Mouse (Mus musculus) liver, embryonic 12.5 days (tissue): ENCODE measurements around the gene Znrf1. TPM values are rescaled to one million over a fixed set of nuclear protein-coding genes. Genes with fewer than 3 reads are reported as not detected.

Source experiments
- ATAC-seq: fragments of 200-750 bp; cut with Nextera tagmentation; 2 replicates; pipeline ENCODE4 v1.8.0; 2017; ENCODE audit warnings: moderate number of reproducible peaks, mild to moderate bottlenecking, moderate library complexity
- H3K27ac ChIP-seq: fragments of 300-500 bp; sonication (generic); 2 replicates; pipeline ENCODE4 v1.5.1; 2016; ENCODE audit warnings: mild to moderate bottlenecking
- H3K27me3 ChIP-seq: fragments of 300-500 bp; sonication (generic); replicated peaks from 2 replicates; pipeline ENCODE4 v1.6.1; 2016; ENCODE audit warnings: mild to moderate bottlenecking, moderate library complexity
- H3K36me3 ChIP-seq: fragments of 300-500 bp; sonication (generic); 2 replicates; pipeline ENCODE4 v1.6.1; 2016; ENCODE audit warnings: mild to moderate bottlenecking, moderate library complexity
- H3K4me1 ChIP-seq: fragments of 300-500 bp; sonication (generic); 2 replicates; pipeline ENCODE4 v1.6.1; 2016
- H3K4me2 ChIP-seq: fragments of 300-500 bp; sonication (generic); 2 replicates; pipeline ENCODE4 v1.6.1; 2016; ENCODE audit warnings: mild to moderate bottlenecking, moderate library complexity
- H3K4me3 ChIP-seq: fragments of 300-500 bp; sonication (generic); 2 replicates; pipeline ENCODE4 v1.5.1; 2016; ENCODE audit warnings: mild to moderate bottlenecking, moderate library complexity
- H3K9ac ChIP-seq: fragments of 300-500 bp; sonication (generic); 2 replicates; pipeline ENCODE4 v1.6.1; 2016; ENCODE audit warnings: mild to moderate bottlenecking, moderate library complexity
- H3K9me3 ChIP-seq: fragments of 300-500 bp; sonication (generic); replicated peaks from 2 replicates; pipeline ENCODE4 v1.6.1; 2016; ENCODE audit warnings: mild to moderate bottlenecking, moderate library complexity
- WGBS: fragments of 180-500 bp; shearing (Covaris S2); methylation state at CpG from one replicate; pipeline ENCODE4 v1.1.7; 2016; ENCODE audit not compliant: insufficient replicate concordance; 5-methylcytosine and 5-hydroxymethylcytosine counted together
- polyA plus RNA-seq: library from polyadenylated mRNA; unstranded; fragments of >200 nt; fragmentation: Nextera tagmentation; extraction: Ambion mirVana; gene quantifications from 2 replicates; pipeline ENCODE4 v1.2.1, GENCODE M21; 2016

The Znrf1 gene
- polyA plus RNA-seq, 1 experiment from 2014 or later = 18.3 TPM

DNA sequence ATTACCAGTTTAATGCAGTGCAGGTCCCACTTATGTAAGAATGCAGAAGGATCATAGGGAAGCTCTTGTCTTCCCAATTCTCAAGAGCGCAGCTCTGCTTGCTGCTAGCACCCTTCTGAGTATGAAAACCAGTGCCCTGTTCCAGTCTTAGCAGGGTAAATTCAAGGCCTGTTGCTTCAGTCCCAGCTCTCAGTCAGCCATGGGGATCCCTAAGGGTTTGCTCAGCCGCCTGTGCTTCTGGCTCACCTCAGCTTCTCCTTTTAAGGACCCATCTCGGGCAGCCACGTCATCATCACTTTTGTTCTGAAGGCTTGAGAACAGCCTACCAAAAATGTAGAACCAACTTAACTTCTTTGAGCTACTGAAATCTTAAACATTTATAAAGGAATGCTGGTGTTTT, 25.9 kb downstream of the Znrf1 start:
- peaks cover 72% of the 10 kb centered on the region for H3K4me1 ChIP-seq
- no peak overlapping the region for H3K9ac ChIP-seq
- 68% methylated on average over 4 of the region's 4 CpGs for WGBS
- H3K27ac ChIP-seq = 0 out of 2 replicates have a peak overlapping the region, but pooled peaks have one; percentile 20
- ATAC-seq = no peak
- H3K9me3 ChIP-seq = no peaks in the 10 kb centered on the region
- no peak overlapping the region for H3K4me3 ChIP-seq
- no peaks in the 10 kb centered on the region for H3K36me3 ChIP-seq
- no peaks in the 10 kb centered on the region for H3K27me3 ChIP-seq
- no peak overlapping the region for H3K4me2 ChIP-seq

DNA sequence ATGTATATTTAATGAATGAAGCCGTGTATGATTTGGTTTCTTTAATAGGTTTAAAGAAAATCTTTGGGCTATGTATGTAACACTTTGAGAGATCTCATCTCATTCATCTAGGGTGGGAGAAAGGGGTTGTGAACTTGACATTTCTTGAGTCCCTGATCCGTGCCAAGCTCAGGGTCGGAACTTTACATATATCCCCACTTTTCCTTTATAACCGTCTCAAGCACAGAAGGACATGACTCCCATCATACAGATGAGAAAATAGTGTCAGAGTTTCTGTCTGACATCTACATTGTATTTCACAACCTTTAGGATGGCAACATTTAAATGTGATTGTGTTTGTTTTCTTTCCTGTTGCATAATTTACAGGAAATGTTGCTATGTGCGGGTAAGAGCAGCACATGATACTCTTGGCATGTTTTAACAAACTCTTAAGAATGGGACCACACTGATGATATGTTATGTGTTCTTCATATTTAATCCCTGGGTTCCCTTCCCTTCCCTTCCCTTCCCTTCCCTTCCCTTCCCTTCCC, 26.4 kb downstream of the Znrf1 start:
- no peak overlapping the region for H3K4me2 ChIP-seq
- no peak for ATAC-seq

DNA sequence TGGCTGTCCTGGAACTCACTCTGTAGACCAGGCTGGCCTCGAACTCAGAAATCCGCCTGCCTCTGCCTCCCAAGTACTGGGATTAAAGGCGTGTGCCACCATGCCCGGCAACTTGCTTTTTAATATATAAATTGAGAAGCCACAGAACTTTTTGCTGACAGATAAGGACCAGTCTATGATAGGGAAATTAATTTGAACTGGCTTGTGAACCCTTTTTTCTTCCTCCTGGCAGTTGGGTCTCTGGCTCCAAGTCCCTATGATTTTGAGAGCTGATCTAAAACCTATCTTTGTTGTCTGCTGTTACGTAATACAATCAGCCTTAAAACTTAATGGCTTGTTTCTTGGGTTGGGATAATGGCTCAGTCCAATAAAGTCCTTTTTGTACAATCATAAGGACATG, 27.2 kb downstream of the Znrf1 start:
- H3K27me3 ChIP-seq = no peaks in the 10 kb centered on the region
- peaks cover 81% of the 10 kb centered on the region for H3K4me1 ChIP-seq
- H3K27ac ChIP-seq = no peak overlapping the region
- ATAC-seq = no peak
- H3K9ac ChIP-seq = no peak overlapping the region
- H3K9me3 ChIP-seq = no peaks in the 10 kb centered on the region
- no peak overlapping the region for H3K4me2 ChIP-seq
- no peak overlapping the region for H3K4me3 ChIP-seq
- 60% methylated on average over 5 of the region's 5 CpGs for WGBS
- no peaks in the 10 kb centered on the region for H3K36me3 ChIP-seq

More for the DNA sequence above, 26.4 kb downstream of the Znrf1 start:
- H3K27me3 ChIP-seq = no peaks in the 10 kb centered on the region
- WGBS = 76% methylated on average over 5 of the region's 5 CpGs
- no peaks in the 10 kb centered on the region for H3K9me3 ChIP-seq
- no peak overlapping the region for H3K9ac ChIP-seq
- no peak overlapping the region for H3K27ac ChIP-seq
- H3K4me3 ChIP-seq = no peak overlapping the region
- H3K4me1 ChIP-seq = peaks cover 73% of the 10 kb centered on the region
- H3K36me3 ChIP-seq = no peaks in the 10 kb centered on the region

DNA sequence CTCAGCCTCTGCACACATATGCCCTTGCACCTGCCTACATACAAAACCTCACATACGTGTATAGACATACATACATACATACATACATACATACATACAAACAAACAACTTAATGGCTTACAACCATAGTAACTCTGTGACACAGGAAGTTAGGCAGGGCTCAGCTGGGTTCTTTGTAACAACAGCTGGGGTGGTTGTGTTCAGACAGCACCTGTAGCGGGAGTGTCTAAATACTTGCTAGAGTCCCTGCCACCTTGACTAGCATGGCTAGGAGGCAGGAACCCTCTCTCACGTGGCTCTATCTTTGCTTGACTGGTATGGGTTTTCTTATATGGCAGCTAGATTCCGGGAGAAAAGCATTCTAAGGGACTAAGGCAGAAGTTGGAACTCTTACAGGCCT, 27.8 kb downstream of the Znrf1 start:
- Histone ChIP-seq H3K4me1 (peaks cover 84% of the 10 kb centered on the region), H3K27me3 (no peaks in the 10 kb centered on the region), H3K36me3 (no peaks in the 10 kb centered on the region), H3K4me3 (no peak overlapping the region), H3K9ac (no peak overlapping the region), H3K27ac (no peak overlapping the region), H3K9me3 (no peaks in the 10 kb centered on the region), H3K4me2 (no peak overlapping the region)
- ATAC-seq = no peak
- WGBS = 74% methylated on average over 4 of the region's 4 CpGs

DNA sequence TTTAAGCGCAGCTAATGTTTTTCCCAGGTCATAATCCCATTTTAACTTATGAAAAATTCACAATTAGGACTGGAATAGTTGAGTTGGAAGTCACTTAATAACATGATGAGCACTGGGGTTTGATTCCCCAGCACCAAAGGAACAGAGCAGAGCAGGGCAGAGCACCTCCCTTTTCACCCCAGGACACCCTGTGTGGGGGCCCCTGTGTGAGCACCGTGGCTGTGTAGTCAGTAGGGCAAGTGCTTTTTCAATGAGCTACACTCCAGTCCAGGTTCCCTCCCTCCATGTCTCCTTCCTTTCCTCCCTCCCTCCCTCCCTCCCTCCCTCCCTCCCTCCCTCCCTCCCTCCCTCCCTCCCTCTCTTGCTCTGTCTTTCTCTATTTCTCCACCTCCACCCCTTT, 28.2 kb downstream of the Znrf1 start:
- Histone ChIP-seq H3K4me1 (peaks cover 85% of the 10 kb centered on the region), H3K9ac (no peak overlapping the region), H3K36me3 (no peaks in the 10 kb centered on the region), H3K9me3 (no peaks in the 10 kb centered on the region), H3K4me3 (no peak overlapping the region), H3K27ac (no peak overlapping the region), H3K4me2 (no peak overlapping the region), H3K27me3 (no peaks in the 10 kb centered on the region)
- 53% methylated on average over 2 of the region's 2 CpGs for WGBS
- no peak for ATAC-seq

DNA sequence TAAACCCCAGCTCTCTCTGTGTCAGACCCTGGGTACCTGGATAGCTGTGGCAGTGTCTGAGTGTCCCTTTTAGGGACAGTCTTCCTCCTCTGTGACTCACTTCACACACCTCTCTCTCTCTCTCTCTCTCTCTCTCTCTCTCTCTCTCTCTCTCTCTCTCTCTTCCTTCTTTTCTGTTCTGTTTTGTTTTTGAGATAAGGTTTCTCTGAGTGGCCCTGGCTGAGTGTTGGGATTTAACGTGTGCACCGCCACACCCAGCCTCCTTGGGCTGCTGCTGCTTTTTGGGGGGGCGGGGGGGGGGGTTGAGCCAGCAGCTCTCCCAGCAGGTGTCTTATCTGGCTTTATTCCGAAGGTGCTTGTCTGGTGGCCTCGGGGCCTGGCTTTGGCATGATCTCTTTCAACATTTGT, 29.9 kb downstream of the Znrf1 start:
- 21% methylated on average over 5 of the region's 5 CpGs for WGBS
- H3K9ac ChIP-seq = no peak overlapping the region
- peak overlapping the region; percentile 80 for H3K27ac ChIP-seq
- peaks cover 83% of the 10 kb centered on the region for H3K4me1 ChIP-seq
- no peaks in the 10 kb centered on the region for H3K36me3 ChIP-seq
- no peaks in the 10 kb centered on the region for H3K27me3 ChIP-seq
- peak; percentile 71 for ATAC-seq
- no peaks in the 10 kb centered on the region for H3K9me3 ChIP-seq
- H3K4me3 ChIP-seq = no peak overlapping the region; the same call in 1 of the 2 replicates
- H3K4me2 ChIP-seq = peak overlapping the region; percentile 48

DNA sequence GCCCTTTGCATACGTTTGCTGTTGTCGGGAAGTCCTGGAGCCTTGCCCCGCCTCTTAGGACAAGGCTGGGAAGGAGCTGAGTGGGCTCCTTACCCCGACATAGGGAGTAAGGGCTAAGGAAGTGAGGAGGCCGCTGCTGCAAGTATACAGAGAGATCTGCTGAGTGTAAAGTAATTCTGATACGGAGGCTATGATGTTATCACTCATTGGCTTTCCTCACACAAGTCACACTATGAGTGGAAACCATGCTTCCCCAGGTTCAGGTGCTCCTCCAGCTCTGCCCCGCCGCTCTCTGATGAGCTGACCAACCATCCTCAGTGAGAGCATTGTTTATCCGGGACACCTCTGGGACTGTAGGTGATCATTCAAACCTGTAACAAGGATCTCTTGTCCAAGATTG, 30.4 kb downstream of the Znrf1 start:
- H3K4me3 ChIP-seq = no peak overlapping the region; the same call in 1 of the 2 replicates
- peak overlapping the region; percentile 39; the same call in 1 of the 2 replicates for H3K9ac ChIP-seq
- H3K4me2 ChIP-seq = peak overlapping the region; percentile 48
- WGBS = 47% methylated on average over 9 of the region's 9 CpGs
- no peaks in the 10 kb centered on the region for H3K9me3 ChIP-seq
- H3K27ac ChIP-seq = peak overlapping the region; percentile 80
- no peak for ATAC-seq
- no peaks in the 10 kb centered on the region for H3K36me3 ChIP-seq
- no peaks in the 10 kb centered on the region for H3K27me3 ChIP-seq
- H3K4me1 ChIP-seq = peaks cover 86% of the 10 kb centered on the region

DNA sequence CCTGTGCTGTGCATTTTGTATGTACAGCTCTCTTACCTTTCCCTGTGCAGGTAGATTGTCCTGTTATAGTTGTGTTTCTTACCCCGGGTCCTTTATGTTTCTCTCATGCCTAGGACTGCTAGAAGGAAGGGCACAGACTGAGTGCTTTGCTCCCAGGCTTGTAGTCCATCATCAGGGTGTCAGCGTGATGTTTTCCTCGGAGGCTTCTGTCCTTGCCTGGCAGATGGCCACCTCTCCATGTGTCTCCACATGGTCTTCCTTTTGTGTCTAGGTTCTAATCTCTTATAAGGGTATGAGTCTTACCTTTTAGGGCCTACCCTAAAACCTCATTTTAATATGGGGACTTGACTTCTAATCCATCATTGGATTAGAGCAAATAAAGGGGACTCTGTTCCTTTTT, 31.7 kb downstream of the Znrf1 start:
- no peaks in the 10 kb centered on the region for H3K9me3 ChIP-seq
- peaks cover 91% of the 10 kb centered on the region for H3K4me1 ChIP-seq
- no peaks in the 10 kb centered on the region for H3K36me3 ChIP-seq
- no peaks in the 10 kb centered on the region for H3K27me3 ChIP-seq
- H3K4me3 ChIP-seq = no peak overlapping the region
- peak overlapping the region; percentile 86 for H3K27ac ChIP-seq
- 57% methylated on average over 3 of the region's 3 CpGs for whole genome bisulfite sequencing
- peak overlapping the region; percentile 50 for H3K4me2 ChIP-seq
- no peak for ATAC-seq
- H3K9ac ChIP-seq = 0 out of 2 replicates have a peak overlapping the region, but pooled peaks have one; percentile 46

DNA sequence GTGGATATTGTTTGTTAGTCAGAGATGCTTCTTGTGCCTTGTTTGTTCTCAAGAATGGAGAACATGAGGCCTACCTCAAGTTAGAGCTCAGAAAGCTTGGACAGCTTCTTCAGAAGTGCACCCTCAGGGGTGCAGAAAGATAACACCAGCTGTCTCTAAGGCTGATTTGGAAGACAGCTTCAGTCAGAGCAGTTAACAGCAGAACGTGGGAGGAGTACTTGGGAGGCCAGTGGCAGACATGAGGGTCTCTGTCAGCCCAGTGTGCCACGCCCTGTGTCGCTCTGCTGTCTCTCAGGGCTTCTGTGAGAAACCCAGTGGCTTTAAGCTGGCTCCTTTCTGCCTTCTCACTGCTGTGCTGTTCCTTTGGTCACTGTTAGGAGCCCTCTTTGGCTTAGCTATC, 32.1 kb downstream of the Znrf1 start:
- Histone ChIP-seq H3K4me1 (peaks cover 91% of the 10 kb centered on the region), H3K27ac (peak overlapping the region; percentile 86), H3K4me3 (no peak overlapping the region), H3K9me3 (no peaks in the 10 kb centered on the region), H3K9ac (peak overlapping the region; percentile 46), H3K36me3 (no peaks in the 10 kb centered on the region), H3K4me2 (peak overlapping the region; percentile 50), H3K27me3 (no peaks in the 10 kb centered on the region)
- peak; percentile 85 for ATAC-seq
- 10% methylated on average over 3 of the region's 3 CpGs for WGBS

DNA sequence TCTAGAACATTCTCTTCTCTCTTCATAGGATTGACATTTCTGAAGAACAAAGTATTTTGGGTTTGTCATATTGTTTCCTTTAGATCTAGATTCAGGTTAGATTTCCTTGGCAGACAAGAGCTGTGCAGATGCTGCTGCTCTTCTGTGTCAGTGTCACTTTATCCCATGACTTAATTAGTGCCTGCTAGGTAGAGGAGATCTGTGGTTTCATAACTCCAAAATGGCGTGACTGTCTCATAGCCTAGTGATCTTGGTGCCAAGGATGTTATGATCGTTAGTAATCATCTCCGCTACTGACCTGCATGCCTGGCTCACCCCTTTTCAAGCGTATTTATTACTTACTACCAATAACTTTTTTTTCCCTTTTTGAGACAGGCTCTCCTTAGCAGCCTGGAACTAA, 34.0 kb downstream of the Znrf1 start:
- no peak for ATAC-seq
- 70% methylated on average over 4 of the region's 4 CpGs for WGBS

DNA sequence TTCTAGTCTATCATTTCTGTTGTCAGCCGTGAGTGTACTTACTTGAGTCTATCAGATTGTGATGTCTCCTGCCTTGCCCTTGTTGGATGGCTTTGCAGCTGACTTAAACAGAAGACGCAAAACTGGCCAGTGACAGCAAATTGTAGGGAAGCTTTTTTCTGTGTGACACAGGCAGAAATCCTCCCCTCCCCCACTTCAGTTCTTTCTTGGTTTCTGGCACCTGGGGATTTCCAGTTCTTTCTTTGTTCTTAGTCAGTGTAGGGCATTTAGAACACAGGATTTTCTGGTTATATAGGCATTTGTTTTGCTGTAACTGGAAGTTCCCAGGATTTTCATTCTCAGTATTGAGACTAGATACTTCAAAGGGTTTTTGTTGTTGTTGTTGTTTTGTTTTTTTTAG, 34.5 kb downstream of the Znrf1 start:
- no peak for ATAC-seq
- H3K36me3 ChIP-seq = no peaks in the 10 kb centered on the region; the same call in 1 of the 2 replicates
- H3K4me2 ChIP-seq = no peak overlapping the region
- peaks cover 89% of the 10 kb centered on the region for H3K4me1 ChIP-seq
- no peak overlapping the region for H3K27ac ChIP-seq
- H3K9me3 ChIP-seq = no peaks in the 10 kb centered on the region
- no peak overlapping the region for H3K9ac ChIP-seq
- 42% methylated on average over 2 of the region's 2 CpGs for WGBS
- no peaks in the 10 kb centered on the region for H3K27me3 ChIP-seq
- no peak overlapping the region for H3K4me3 ChIP-seq

More for the DNA sequence above, 34.0 kb downstream of the Znrf1 start:
- Histone ChIP-seq H3K36me3 (no peaks in the 10 kb centered on the region), H3K27ac (no peak overlapping the region), H3K4me3 (no peak overlapping the region), H3K4me2 (no peak overlapping the region), H3K27me3 (no peaks in the 10 kb centered on the region), H3K9me3 (no peaks in the 10 kb centered on the region), H3K9ac (no peak overlapping the region), H3K4me1 (peaks cover 91% of the 10 kb centered on the region)

DNA sequence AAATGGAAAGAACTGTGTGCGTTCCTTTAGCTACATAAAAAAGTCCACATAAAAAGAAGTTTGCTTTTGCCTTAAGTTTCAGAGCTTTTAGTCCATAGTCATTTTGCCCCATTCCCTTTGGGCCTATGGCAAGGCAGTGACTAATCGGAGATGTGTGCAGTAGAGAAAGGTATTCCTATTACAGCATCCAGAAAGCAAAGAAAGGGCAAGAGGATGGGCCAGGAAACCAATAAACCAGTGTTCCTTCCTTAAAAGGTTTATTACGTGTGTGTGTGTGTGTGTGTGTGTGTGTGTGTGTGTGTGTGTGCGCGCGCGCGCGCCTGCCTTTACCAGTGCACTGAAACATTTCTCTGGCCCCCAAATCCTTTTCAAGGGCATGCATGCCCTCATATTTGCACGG, 35.8 kb downstream of the Znrf1 start:
- Histone ChIP-seq H3K36me3 (no peaks in the 10 kb centered on the region; the same call in 1 of the 2 replicates), H3K9me3 (no peaks in the 10 kb centered on the region), H3K27me3 (no peaks in the 10 kb centered on the region), H3K27ac (no peak overlapping the region), H3K4me2 (no peak overlapping the region), H3K4me3 (no peak overlapping the region), H3K9ac (no peak overlapping the region), H3K4me1 (peaks cover 79% of the 10 kb centered on the region)
- no peak for ATAC-seq
- whole genome bisulfite sequencing = 80% methylated on average over 10 of the region's 10 CpGs

DNA sequence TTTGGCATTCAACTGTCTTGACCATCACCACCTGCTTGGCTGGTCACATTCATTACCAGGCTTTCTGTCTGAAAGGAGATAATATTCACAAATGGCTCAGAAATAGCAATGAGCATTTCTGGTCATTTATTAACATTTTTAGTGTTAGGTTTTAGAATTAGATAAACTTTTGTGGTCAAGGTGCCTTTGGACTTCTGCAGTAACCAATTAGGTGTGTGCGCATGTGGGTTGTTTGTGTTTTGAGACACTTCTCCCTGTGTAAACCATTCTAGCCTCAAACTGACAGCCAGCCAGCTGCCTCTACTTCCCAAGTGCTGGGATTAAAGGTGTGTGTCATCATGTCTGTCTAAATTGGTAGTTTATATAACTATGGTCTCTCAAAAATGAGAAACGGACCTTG, 36.5 kb downstream of the Znrf1 start:
- ATAC-seq = no peak
- H3K4me1 ChIP-seq = peaks cover 73% of the 10 kb centered on the region
- 71% methylated on average over 2 of the region's 2 CpGs for WGBS
- no peak overlapping the region for H3K9ac ChIP-seq
- H3K36me3 ChIP-seq = no peaks in the 10 kb centered on the region; the same call in 1 of the 2 replicates
- H3K4me3 ChIP-seq = no peak overlapping the region
- no peaks in the 10 kb centered on the region for H3K9me3 ChIP-seq
- H3K27ac ChIP-seq = peak overlapping the region; percentile 84
- no peaks in the 10 kb centered on the region for H3K27me3 ChIP-seq
- H3K4me2 ChIP-seq = no peak overlapping the region; the same call in 1 of the 2 replicates
